Mouse (Mus musculus): ENCODE results near the gene March11. TPM values are rescaled to one million over a fixed set of nuclear protein-coding genes. Genes with fewer than 3 reads are reported as not detected.

The March11 gene
- polyA plus RNA-seq, 1 experiment from 2014 or later: 1.2 TPM

GRCm38 (mm10) chr15:26309291-26309931, 563 bp downstream of the March11 start:
- H3K27ac ChIP-seq (ENCODE audit: low read depth, low read length): peak overlapping the region; percentile 31
- peak overlapping the region; percentile 95 for H3K4me2 ChIP-seq (ENCODE audit: low read depth, low read length, severe bottlenecking)
- no peaks in the 10 kb centered on the region for H3K4me1 ChIP-seq (replicated peaks; ENCODE audit: control insufficient read depth, insufficient read depth, low read length)
- no peaks in the 10 kb centered on the region for H3K36me3 ChIP-seq (ENCODE audit: control insufficient read depth, insufficient read depth, low read length)
- peak; percentile 91 for DNase-seq (ENCODE audit: low spot score)
- H3K27me3 ChIP-seq (ENCODE audit: control insufficient read depth, insufficient read depth, low read length): no peaks in the 10 kb centered on the region; the same call in 1 of the 2 replicates
- no peaks in the 10 kb centered on the region for H3K9me3 ChIP-seq (ENCODE audit: control insufficient read depth, low read length)
- under 1% methylated on average over 57 of the region's 62 CpGs for WGBS
- peak overlapping the region; percentile 56 for H3K4me3 ChIP-seq (ENCODE audit: low read depth, low read length)
- peak overlapping the region; percentile 42 for H3K9ac ChIP-seq (ENCODE audit: low read length)
- ATAC-seq (replicated peaks; ENCODE audit: low FRiP score): peak; percentile 70

- no peaks in the 10 kb centered on the region for H3K36me3 ChIP-seq (ENCODE audit: control insufficient read depth, insufficient read depth, low read length)
- H3K27ac ChIP-seq (ENCODE audit: low read depth, low read length): no peak overlapping the region
- no peaks in the 10 kb centered on the region for H3K9me3 ChIP-seq (ENCODE audit: control insufficient read depth, low read length)
- H3K4me1 ChIP-seq (replicated peaks; ENCODE audit: control insufficient read depth, insufficient read depth, low read length): no peaks in the 10 kb centered on the region
- H3K4me2 ChIP-seq (ENCODE audit: low read depth, low read length, severe bottlenecking): no peak overlapping the region
- no peak overlapping the region for H3K4me3 ChIP-seq (ENCODE audit: low read depth, low read length)
- H3K9ac ChIP-seq (ENCODE audit: low read length): no peak overlapping the region
- H3K27me3 ChIP-seq (ENCODE audit: control insufficient read depth, insufficient read depth, low read length): no peaks in the 10 kb centered on the region
- DNase-seq (ENCODE audit: low spot score): no peak
- no peak for ATAC-seq (replicated peaks; ENCODE audit: low FRiP score)
- 81% methylated on average over 2 of the region's 2 CpGs for WGBS
These were observed 11.0 kb downstream of the March11 start for GRCm38 (mm10) chr15:26319866-26320265.

- Histone ChIP-seq H3K4me3 (ENCODE audit: low read depth, low read length) (no peak overlapping the region), H3K36me3 (ENCODE audit: control insufficient read depth, insufficient read depth, low read length) (no peaks in the 10 kb centered on the region), H3K9me3 (ENCODE audit: control insufficient read depth, low read length) (no peaks in the 10 kb centered on the region), H3K27me3 (ENCODE audit: control insufficient read depth, insufficient read depth, low read length) (no peaks in the 10 kb centered on the region), H3K27ac (ENCODE audit: low read depth, low read length) (no peak overlapping the region), H3K9ac (ENCODE audit: low read length) (no peak overlapping the region), H3K4me2 (ENCODE audit: low read depth, low read length, severe bottlenecking) (no peak overlapping the region), H3K4me1 (replicated peaks; ENCODE audit: control insufficient read depth, insufficient read depth, low read length) (no peaks in the 10 kb centered on the region)
- WGBS: 87% methylated on average over 3 of the region's 3 CpGs
- DNase-seq (ENCODE audit: low spot score) (no peak), ATAC-seq (replicated peaks; ENCODE audit: low FRiP score) (no peak)
These were observed 11.6 kb downstream of the March11 start for GRCm38 (mm10) chr15:26320402-26320801.

GRCm38 (mm10) chr15:26322804-26323203, 14.0 kb downstream of the March11 start:
- 88% methylated on average over 4 of the region's 4 CpGs for whole genome bisulfite sequencing
- Histone ChIP-seq H3K27ac (ENCODE audit: low read depth, low read length) (no peak overlapping the region), H3K4me3 (ENCODE audit: low read depth, low read length) (no peak overlapping the region), H3K27me3 (ENCODE audit: control insufficient read depth, insufficient read depth, low read length) (no peaks in the 10 kb centered on the region), H3K4me2 (ENCODE audit: low read depth, low read length, severe bottlenecking) (no peak overlapping the region), H3K4me1 (replicated peaks; ENCODE audit: control insufficient read depth, insufficient read depth, low read length) (no peaks in the 10 kb centered on the region), H3K9ac (ENCODE audit: low read length) (no peak overlapping the region), H3K9me3 (ENCODE audit: control insufficient read depth, low read length) (no peaks in the 10 kb centered on the region), H3K36me3 (ENCODE audit: control insufficient read depth, insufficient read depth, low read length) (no peaks in the 10 kb centered on the region)
- DNase-seq (ENCODE audit: low spot score) (no peak), ATAC-seq (replicated peaks; ENCODE audit: low FRiP score) (no peak)

- Histone ChIP-seq H3K4me2 (ENCODE audit: low read depth, low read length, severe bottlenecking) (no peak overlapping the region), H3K36me3 (ENCODE audit: control insufficient read depth, insufficient read depth, low read length) (no peaks in the 10 kb centered on the region), H3K4me1 (replicated peaks; ENCODE audit: control insufficient read depth, insufficient read depth, low read length) (no peaks in the 10 kb centered on the region), H3K9ac (ENCODE audit: low read length) (no peak overlapping the region), H3K9me3 (ENCODE audit: control insufficient read depth, low read length) (no peaks in the 10 kb centered on the region), H3K27ac (ENCODE audit: low read depth, low read length) (no peak overlapping the region), H3K4me3 (ENCODE audit: low read depth, low read length) (no peak overlapping the region), H3K27me3 (ENCODE audit: control insufficient read depth, insufficient read depth, low read length) (no peaks in the 10 kb centered on the region)
- no peak for ATAC-seq (replicated peaks; ENCODE audit: low FRiP score)
- WGBS: 92% methylated on average over 1 of the region's 1 CpGs
- DNase-seq (ENCODE audit: low spot score): no peak
These were observed 18.3 kb downstream of the March11 start for GRCm38 (mm10) chr15:26327157-26327556.

- no peaks in the 10 kb centered on the region for H3K27me3 ChIP-seq (ENCODE audit: control insufficient read depth, insufficient read depth, low read length)
- 90% methylated on average over 3 of the region's 3 CpGs for WGBS
- H3K36me3 ChIP-seq (ENCODE audit: control insufficient read depth, insufficient read depth, low read length): no peaks in the 10 kb centered on the region
- ATAC-seq (replicated peaks; ENCODE audit: low FRiP score) (no peak), DNase-seq (ENCODE audit: low spot score) (no peak)
- no peak overlapping the region for H3K4me2 ChIP-seq (ENCODE audit: low read depth, low read length, severe bottlenecking)
- no peaks in the 10 kb centered on the region for H3K4me1 ChIP-seq (replicated peaks; ENCODE audit: control insufficient read depth, insufficient read depth, low read length)
- no peaks in the 10 kb centered on the region for H3K9me3 ChIP-seq (ENCODE audit: control insufficient read depth, low read length)
- H3K27ac ChIP-seq (ENCODE audit: low read depth, low read length): no peak overlapping the region
- H3K9ac ChIP-seq (ENCODE audit: low read length): no peak overlapping the region
- H3K4me3 ChIP-seq (ENCODE audit: low read depth, low read length): no peak overlapping the region
These were observed 26.9 kb downstream of the March11 start for GRCm38 (mm10) chr15:26335791-26336190.

- Histone ChIP-seq H3K9me3 (ENCODE audit: control insufficient read depth, low read length) (no peaks in the 10 kb centered on the region), H3K27me3 (ENCODE audit: control insufficient read depth, insufficient read depth, low read length) (no peaks in the 10 kb centered on the region), H3K4me1 (replicated peaks; ENCODE audit: control insufficient read depth, insufficient read depth, low read length) (no peaks in the 10 kb centered on the region), H3K27ac (ENCODE audit: low read depth, low read length) (no peak overlapping the region), H3K4me2 (ENCODE audit: low read depth, low read length, severe bottlenecking) (no peak overlapping the region), H3K4me3 (ENCODE audit: low read depth, low read length) (no peak overlapping the region), H3K9ac (ENCODE audit: low read length) (no peak overlapping the region), H3K36me3 (ENCODE audit: control insufficient read depth, insufficient read depth, low read length) (no peaks in the 10 kb centered on the region)
- DNase-seq (ENCODE audit: low spot score) (no peak), ATAC-seq (replicated peaks; ENCODE audit: low FRiP score) (no peak)
- 88% methylated on average over 2 of the region's 2 CpGs for WGBS
These were observed 28.9 kb downstream of the March11 start for GRCm38 (mm10) chr15:26337775-26338174.

GRCm38 (mm10) chr15:26338343-26338742, 29.5 kb downstream of the March11 start:
- Histone ChIP-seq H3K9me3 (ENCODE audit: control insufficient read depth, low read length) (no peaks in the 10 kb centered on the region), H3K27ac (ENCODE audit: low read depth, low read length) (no peak overlapping the region), H3K9ac (ENCODE audit: low read length) (no peak overlapping the region), H3K36me3 (ENCODE audit: control insufficient read depth, insufficient read depth, low read length) (no peaks in the 10 kb centered on the region), H3K4me2 (ENCODE audit: low read depth, low read length, severe bottlenecking) (no peak overlapping the region), H3K4me3 (ENCODE audit: low read depth, low read length) (no peak overlapping the region), H3K4me1 (replicated peaks; ENCODE audit: control insufficient read depth, insufficient read depth, low read length) (no peaks in the 10 kb centered on the region), H3K27me3 (ENCODE audit: control insufficient read depth, insufficient read depth, low read length) (no peaks in the 10 kb centered on the region)
- ATAC-seq (replicated peaks; ENCODE audit: low FRiP score) (no peak), DNase-seq (ENCODE audit: low spot score) (no peak)
- 92% methylated on average over 4 of the region's 4 CpGs for WGBS

GRCm38 (mm10) chr15:26340490-26340889, 31.6 kb downstream of the March11 start:
- H3K4me3 ChIP-seq (ENCODE audit: low read depth, low read length): no peak overlapping the region
- H3K4me2 ChIP-seq (ENCODE audit: low read depth, low read length, severe bottlenecking): no peak overlapping the region
- no peaks in the 10 kb centered on the region for H3K27me3 ChIP-seq (ENCODE audit: control insufficient read depth, insufficient read depth, low read length)
- no peak for DNase-seq (ENCODE audit: low spot score)
- no peaks in the 10 kb centered on the region for H3K4me1 ChIP-seq (replicated peaks; ENCODE audit: control insufficient read depth, insufficient read depth, low read length)
- 82% methylated on average over 11 of the region's 11 CpGs for WGBS
- no peak for ATAC-seq (replicated peaks; ENCODE audit: low FRiP score)
- H3K27ac ChIP-seq (ENCODE audit: low read depth, low read length): no peak overlapping the region
- H3K9ac ChIP-seq (ENCODE audit: low read length): no peak overlapping the region
- H3K9me3 ChIP-seq (ENCODE audit: control insufficient read depth, low read length): no peaks in the 10 kb centered on the region
- H3K36me3 ChIP-seq (ENCODE audit: control insufficient read depth, insufficient read depth, low read length): no peaks in the 10 kb centered on the region

Measured in forebrain, embryonic 11.5 days (tissue).